Mouse (Mus musculus): Measurements from ENCODE around the gene Gm21833. TPM values are rescaled to one million over a fixed set of nuclear protein-coding genes. Genes with fewer than 3 reads are reported as not detected.

The Gm21833 gene
- not detected in 2 replicates for polyA plus RNA-seq (2015; fragmentation: Nextera tagmentation; extraction: Ambion mirVana)

DNA sequence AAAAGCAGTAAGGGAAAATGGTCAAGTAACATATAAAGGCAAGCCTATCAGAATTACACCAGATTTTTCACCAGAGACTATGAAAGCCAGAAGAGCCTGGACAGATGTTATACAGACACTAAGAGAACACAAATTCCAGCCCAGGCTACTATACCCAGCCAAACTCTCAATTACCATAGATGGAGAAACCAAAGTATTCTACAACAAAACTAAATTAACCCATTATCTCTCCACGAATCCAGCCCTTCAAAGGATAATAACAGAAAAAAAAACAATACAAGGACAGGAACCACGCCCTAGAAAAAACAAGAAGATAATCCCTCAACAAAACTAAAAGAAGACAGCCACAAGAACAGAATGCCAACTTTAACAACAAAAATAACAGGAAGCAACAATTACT is at the start of gene Gm21833:
Gene Gm21833 (plus strand): TSS at position 301 of the 400 bp plus-strand sequence.

